Mouse (Mus musculus) testis, adult 2 months (tissue): ENCODE data around the gene Dscam.

Experiments
- CTCF ChIP-seq: fragments of 200-500 bp; IDR thresholded peaks from 2 replicates; pipeline ENCODE4 v1.5.1; 2012; ENCODE audit warnings: low read depth, mild to moderate bottlenecking, inconsistent platforms, low read length, moderate library complexity; ENCODE audit not compliant: control insufficient read depth, insufficient read depth, insufficient replicate concordance
- POLR2A ChIP-seq: fragments of 200-500 bp; IDR thresholded peaks from 2 replicates; pipeline ENCODE4 v1.6.1; 2012; ENCODE audit warnings: low read depth, mild to moderate bottlenecking, inconsistent platforms, low read length, moderate library complexity; ENCODE audit not compliant: control insufficient read depth

DNA sequence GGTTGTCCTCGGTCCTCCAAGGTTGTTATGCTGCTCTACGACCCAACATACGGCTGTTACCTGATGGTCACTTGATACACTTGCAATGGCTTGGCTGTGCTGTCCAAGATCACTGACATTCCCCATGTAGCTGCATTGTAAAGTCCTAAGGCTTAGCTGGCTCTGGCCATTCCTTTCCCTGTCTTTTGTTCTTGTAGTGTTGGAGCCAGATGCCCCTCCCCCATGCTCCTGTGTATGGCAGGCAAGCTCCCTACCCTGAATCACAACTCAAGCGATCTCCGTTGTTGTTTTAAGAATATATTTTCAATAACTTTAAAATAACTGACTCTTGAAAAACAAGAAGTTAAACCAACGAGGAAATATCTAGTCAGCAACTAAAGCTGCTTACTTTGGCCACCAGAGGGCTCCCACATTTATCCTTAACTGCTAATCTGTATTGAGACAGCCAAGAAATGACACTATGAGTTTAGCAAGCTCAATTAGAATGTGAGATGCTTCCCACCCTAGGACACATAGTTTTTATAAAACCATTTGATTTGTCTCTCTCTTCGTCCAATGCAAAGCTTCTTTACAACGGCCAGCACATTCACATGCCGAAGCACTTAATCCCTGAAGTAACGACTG is 273.9 kb downstream of the Dscam start:
- TF ChIP-seq CTCF (no peak), POLR2A (no peak)
